Mouse (Mus musculus): ENCODE results near the gene Pcgf5. TPM values are rescaled to one million over a fixed set of nuclear protein-coding genes. Genes with fewer than 3 reads are reported as not detected.

The Pcgf5 gene
- total RNA-seq (2017) = 41.4 to 50.6 TPM (median 42.8 TPM) in 3 replicates

- ATAC-seq (replicated peaks; ENCODE audit: insufficient number of reproducible peaks, low FRiP score, low TSS enrichment, poor library complexity, severe bottlenecking) = peak; percentile 23; the same call in 1 of the 2 replicates
These were observed at the start of gene Pcgf5 for GRCm38 (mm10) chr19:36348161-36348800. TSS of gene Pcgf5 (plus strand) at chr19:36348309.

- no peak for ATAC-seq (replicated peaks; ENCODE audit: insufficient number of reproducible peaks, low FRiP score, low TSS enrichment, poor library complexity, severe bottlenecking)
These were observed 42.6 kb upstream of the Pcgf5 start for GRCm38 (mm10) chr19:36305542-36305941.

- ATAC-seq (replicated peaks; ENCODE audit: insufficient number of reproducible peaks, low FRiP score, low TSS enrichment, poor library complexity, severe bottlenecking) = no peak
These were observed 34.1 kb upstream of the Pcgf5 start for GRCm38 (mm10) chr19:36314010-36314409.

- ATAC-seq (replicated peaks; ENCODE audit: insufficient number of reproducible peaks, low FRiP score, low TSS enrichment, poor library complexity, severe bottlenecking) = no peak
These were observed 28.4 kb upstream of the Pcgf5 start for GRCm38 (mm10) chr19:36319735-36320134.

- ATAC-seq (replicated peaks; ENCODE audit: insufficient number of reproducible peaks, low FRiP score, low TSS enrichment, poor library complexity, severe bottlenecking) = no peak
These were observed 27.0 kb upstream of the Pcgf5 start for GRCm38 (mm10) chr19:36321066-36321465.

GRCm38 (mm10) chr19:36323326-36323725, 24.8 kb upstream of the Pcgf5 start:
- no peak for ATAC-seq (replicated peaks; ENCODE audit: insufficient number of reproducible peaks, low FRiP score, low TSS enrichment, poor library complexity, severe bottlenecking)

- no peak for ATAC-seq (replicated peaks; ENCODE audit: insufficient number of reproducible peaks, low FRiP score, low TSS enrichment, poor library complexity, severe bottlenecking)
These were observed 19.4 kb upstream of the Pcgf5 start for GRCm38 (mm10) chr19:36328678-36329077.

- no peak for ATAC-seq (replicated peaks; ENCODE audit: insufficient number of reproducible peaks, low FRiP score, low TSS enrichment, poor library complexity, severe bottlenecking)
These were observed 733 bp upstream of the Pcgf5 start for GRCm38 (mm10) chr19:36347376-36347775.

GRCm38 (mm10) chr19:36347831-36348160, 313 bp upstream of the Pcgf5 start:
- no peak for ATAC-seq (replicated peaks; ENCODE audit: insufficient number of reproducible peaks, low FRiP score, low TSS enrichment, poor library complexity, severe bottlenecking)

GRCm38 (mm10) chr19:36348801-36349486, 835 bp downstream of the Pcgf5 start:
- peak; percentile 71 for ATAC-seq (replicated peaks; ENCODE audit: insufficient number of reproducible peaks, low FRiP score, low TSS enrichment, poor library complexity, severe bottlenecking)

GRCm38 (mm10) chr19:36349487-36349955, 1.4 kb downstream of the Pcgf5 start:
- ATAC-seq (replicated peaks; ENCODE audit: insufficient number of reproducible peaks, low FRiP score, low TSS enrichment, poor library complexity, severe bottlenecking) = no peak

GRCm38 (mm10) chr19:36350181-36350580, 2.1 kb downstream of the Pcgf5 start:
- no peak for ATAC-seq (replicated peaks; ENCODE audit: insufficient number of reproducible peaks, low FRiP score, low TSS enrichment, poor library complexity, severe bottlenecking)

- no peak for ATAC-seq (replicated peaks; ENCODE audit: insufficient number of reproducible peaks, low FRiP score, low TSS enrichment, poor library complexity, severe bottlenecking)
These were observed 2.8 kb downstream of the Pcgf5 start for GRCm38 (mm10) chr19:36350870-36351269.

GRCm38 (mm10) chr19:36362541-36362940, 14.4 kb downstream of the Pcgf5 start:
- ATAC-seq (replicated peaks; ENCODE audit: insufficient number of reproducible peaks, low FRiP score, low TSS enrichment, poor library complexity, severe bottlenecking) = no peak

GRCm38 (mm10) chr19:36364757-36365156, 16.6 kb downstream of the Pcgf5 start:
- no peak for ATAC-seq (replicated peaks; ENCODE audit: insufficient number of reproducible peaks, low FRiP score, low TSS enrichment, poor library complexity, severe bottlenecking)

- ATAC-seq (replicated peaks; ENCODE audit: insufficient number of reproducible peaks, low FRiP score, low TSS enrichment, poor library complexity, severe bottlenecking) = no peak
These were observed 23.4 kb downstream of the Pcgf5 start for GRCm38 (mm10) chr19:36371478-36371877.

GRCm38 (mm10) chr19:36373056-36373621, 25.0 kb downstream of the Pcgf5 start:
- ATAC-seq (replicated peaks; ENCODE audit: insufficient number of reproducible peaks, low FRiP score, low TSS enrichment, poor library complexity, severe bottlenecking) = no peak

- peak; percentile 64 for ATAC-seq (replicated peaks; ENCODE audit: insufficient number of reproducible peaks, low FRiP score, low TSS enrichment, poor library complexity, severe bottlenecking)
These were observed 27.2 kb downstream of the Pcgf5 start for GRCm38 (mm10) chr19:36375200-36375783.

- ATAC-seq (replicated peaks; ENCODE audit: insufficient number of reproducible peaks, low FRiP score, low TSS enrichment, poor library complexity, severe bottlenecking) = no peak
These were observed 29.6 kb downstream of the Pcgf5 start for GRCm38 (mm10) chr19:36377729-36378128.
